Mouse (Mus musculus): ENCODE measurements around the gene Tmem116. TPM values are rescaled to one million over a fixed set of nuclear protein-coding genes. Genes with fewer than 3 reads are reported as not detected.

The Tmem116 gene
- polyA plus RNA-seq, 1 experiment from 2014 or later: 0.45 TPM

- no peak for ATAC-seq (replicated peaks; ENCODE audit: insufficient number of reproducible peaks, low FRiP score, low TSS enrichment, low read depth)
- H3K36me3 ChIP-seq (replicated peaks; ENCODE audit: control insufficient read depth, insufficient read depth, low read depth, low read length): peaks cover 23% of the 10 kb centered on the region
- no peak overlapping the region for H3K4me3 ChIP-seq (ENCODE audit: low read depth, low read length)
- no peaks in the 10 kb centered on the region for H3K9me3 ChIP-seq (replicated peaks; ENCODE audit: control insufficient read depth, low read length)
- 88% methylated on average over 7 of the region's 7 CpGs for WGBS
- H3K9ac ChIP-seq (replicated peaks; ENCODE audit: low read length): no peak overlapping the region
- H3K27me3 ChIP-seq (ENCODE audit: control insufficient read depth, insufficient read depth, low read length): no peaks in the 10 kb centered on the region
- H3K27ac ChIP-seq (replicated peaks; ENCODE audit: low read depth, low read length): no peak overlapping the region
- H3K4me1 ChIP-seq (ENCODE audit: control insufficient read depth, insufficient read depth, low read length): no peaks in the 10 kb centered on the region
- no peak for DNase-seq (ENCODE audit: low spot score)
- no peak overlapping the region for H3K4me2 ChIP-seq (ENCODE audit: low read depth, low read length)
These were observed 74.8 kb downstream of the Tmem116 start for GRCm38 (mm10) chr5:121526526-121526925.

- no peaks in the 10 kb centered on the region for H3K27me3 ChIP-seq (ENCODE audit: control insufficient read depth, insufficient read depth, low read length)
- WGBS: 83% methylated on average over 8 of the region's 8 CpGs
- DNase-seq (ENCODE audit: low spot score): no peak
These were observed 75.3 kb downstream of the Tmem116 start for GRCm38 (mm10) chr5:121526961-121527360.

GRCm38 (mm10) chr5:121534521-121534920, 82.8 kb downstream of the Tmem116 start:
- WGBS: 89% methylated on average over 5 of the region's 5 CpGs
- H3K36me3 ChIP-seq (replicated peaks; ENCODE audit: control insufficient read depth, insufficient read depth, low read depth, low read length): peaks cover 11% of the 10 kb centered on the region
- peak; percentile 9 for DNase-seq (ENCODE audit: low spot score)

More at GRCm38 (mm10) chr5:121526961-121527360, 75.3 kb downstream of the Tmem116 start:
- Histone ChIP-seq H3K36me3 (replicated peaks; ENCODE audit: control insufficient read depth, insufficient read depth, low read depth, low read length) (peaks cover 25% of the 10 kb centered on the region), H3K9ac (replicated peaks; ENCODE audit: low read length) (no peak overlapping the region), H3K9me3 (replicated peaks; ENCODE audit: control insufficient read depth, low read length) (no peaks in the 10 kb centered on the region), H3K4me3 (ENCODE audit: low read depth, low read length) (no peak overlapping the region), H3K4me2 (ENCODE audit: low read depth, low read length) (no peak overlapping the region), H3K27ac (replicated peaks; ENCODE audit: low read depth, low read length) (no peak overlapping the region), H3K4me1 (ENCODE audit: control insufficient read depth, insufficient read depth, low read length) (no peaks in the 10 kb centered on the region)
- no peak for ATAC-seq (replicated peaks; ENCODE audit: insufficient number of reproducible peaks, low FRiP score, low TSS enrichment, low read depth)

GRCm38 (mm10) chr5:121535116-121535515, 83.4 kb downstream of the Tmem116 start:
- H3K36me3 ChIP-seq (replicated peaks; ENCODE audit: control insufficient read depth, insufficient read depth, low read depth, low read length): peaks cover 9% of the 10 kb centered on the region
- WGBS: 96% methylated on average over 3 of the region's 3 CpGs
- no peaks in the 10 kb centered on the region for H3K27me3 ChIP-seq (ENCODE audit: control insufficient read depth, insufficient read depth, low read length)
- no peak overlapping the region for H3K4me2 ChIP-seq (ENCODE audit: low read depth, low read length)
- H3K27ac ChIP-seq (replicated peaks; ENCODE audit: low read depth, low read length): no peak overlapping the region
- H3K4me3 ChIP-seq (ENCODE audit: low read depth, low read length): no peak overlapping the region
- no peak overlapping the region for H3K9ac ChIP-seq (replicated peaks; ENCODE audit: low read length)
- DNase-seq (ENCODE audit: low spot score) (no peak), ATAC-seq (replicated peaks; ENCODE audit: insufficient number of reproducible peaks, low FRiP score, low TSS enrichment, low read depth) (no peak)
- H3K4me1 ChIP-seq (ENCODE audit: control insufficient read depth, insufficient read depth, low read length): no peaks in the 10 kb centered on the region
- no peaks in the 10 kb centered on the region for H3K9me3 ChIP-seq (replicated peaks; ENCODE audit: control insufficient read depth, low read length)

More at GRCm38 (mm10) chr5:121534521-121534920, 82.8 kb downstream of the Tmem116 start:
- Histone ChIP-seq H3K9ac (replicated peaks; ENCODE audit: low read length) (no peak overlapping the region), H3K4me2 (ENCODE audit: low read depth, low read length) (no peak overlapping the region), H3K9me3 (replicated peaks; ENCODE audit: control insufficient read depth, low read length) (no peaks in the 10 kb centered on the region), H3K27me3 (ENCODE audit: control insufficient read depth, insufficient read depth, low read length) (no peaks in the 10 kb centered on the region), H3K27ac (replicated peaks; ENCODE audit: low read depth, low read length) (no peak overlapping the region), H3K4me1 (ENCODE audit: control insufficient read depth, insufficient read depth, low read length) (no peaks in the 10 kb centered on the region), H3K4me3 (ENCODE audit: low read depth, low read length) (no peak overlapping the region)
- no peak for ATAC-seq (replicated peaks; ENCODE audit: insufficient number of reproducible peaks, low FRiP score, low TSS enrichment, low read depth)

- 69% methylated on average over 7 of the region's 7 CpGs for WGBS
- no peak overlapping the region for H3K4me3 ChIP-seq (ENCODE audit: low read depth, low read length)
These were observed 85.3 kb downstream of the Tmem116 start for GRCm38 (mm10) chr5:121536921-121537555.

GRCm38 (mm10) chr5:121537588-121537987, 85.9 kb downstream of the Tmem116 start:
- ATAC-seq (replicated peaks; ENCODE audit: insufficient number of reproducible peaks, low FRiP score, low TSS enrichment, low read depth) (no peak), DNase-seq (ENCODE audit: low spot score) (no peak)
- Histone ChIP-seq H3K4me1 (ENCODE audit: control insufficient read depth, insufficient read depth, low read length) (no peaks in the 10 kb centered on the region), H3K4me2 (ENCODE audit: low read depth, low read length) (no peak overlapping the region), H3K27me3 (ENCODE audit: control insufficient read depth, insufficient read depth, low read length) (no peaks in the 10 kb centered on the region), H3K4me3 (ENCODE audit: low read depth, low read length) (no peak overlapping the region), H3K27ac (replicated peaks; ENCODE audit: low read depth, low read length) (no peak overlapping the region), H3K9ac (replicated peaks; ENCODE audit: low read length) (no peak overlapping the region), H3K9me3 (replicated peaks; ENCODE audit: control insufficient read depth, low read length) (no peaks in the 10 kb centered on the region), H3K36me3 (replicated peaks; ENCODE audit: control insufficient read depth, insufficient read depth, low read depth, low read length) (no peaks in the 10 kb centered on the region; the same call in 1 of the 2 replicates)
- 87% methylated on average over 2 of the region's 2 CpGs for WGBS

More at GRCm38 (mm10) chr5:121536921-121537555, 85.3 kb downstream of the Tmem116 start:
- DNase-seq (ENCODE audit: low spot score): no peak
- H3K9ac ChIP-seq (replicated peaks; ENCODE audit: low read length): no peak overlapping the region
- H3K27ac ChIP-seq (replicated peaks; ENCODE audit: low read depth, low read length): no peak overlapping the region
- H3K4me1 ChIP-seq (ENCODE audit: control insufficient read depth, insufficient read depth, low read length): no peaks in the 10 kb centered on the region
- H3K27me3 ChIP-seq (ENCODE audit: control insufficient read depth, insufficient read depth, low read length): no peaks in the 10 kb centered on the region
- no peak overlapping the region for H3K4me2 ChIP-seq (ENCODE audit: low read depth, low read length)
- ATAC-seq (replicated peaks; ENCODE audit: insufficient number of reproducible peaks, low FRiP score, low TSS enrichment, low read depth): no peak
- no peaks in the 10 kb centered on the region; the same call in none of the 2 replicates for H3K36me3 ChIP-seq (replicated peaks; ENCODE audit: control insufficient read depth, insufficient read depth, low read depth, low read length)
- H3K9me3 ChIP-seq (replicated peaks; ENCODE audit: control insufficient read depth, low read length): no peaks in the 10 kb centered on the region

GRCm38 (mm10) chr5:121540066-121540465, 88.4 kb downstream of the Tmem116 start:
- no peak overlapping the region for H3K4me3 ChIP-seq (ENCODE audit: low read depth, low read length)
- H3K9ac ChIP-seq (replicated peaks; ENCODE audit: low read length): no peak overlapping the region
- no peak overlapping the region for H3K4me2 ChIP-seq (ENCODE audit: low read depth, low read length)
- DNase-seq (ENCODE audit: low spot score): no peak
- H3K27ac ChIP-seq (replicated peaks; ENCODE audit: low read depth, low read length): no peak overlapping the region
- H3K9me3 ChIP-seq (replicated peaks; ENCODE audit: control insufficient read depth, low read length): no peaks in the 10 kb centered on the region
- H3K36me3 ChIP-seq (replicated peaks; ENCODE audit: control insufficient read depth, insufficient read depth, low read depth, low read length): no peaks in the 10 kb centered on the region; the same call in 1 of the 2 replicates
- 88% methylated on average over 5 of the region's 5 CpGs for WGBS
- H3K27me3 ChIP-seq (ENCODE audit: control insufficient read depth, insufficient read depth, low read length): no peaks in the 10 kb centered on the region
- no peaks in the 10 kb centered on the region for H3K4me1 ChIP-seq (ENCODE audit: control insufficient read depth, insufficient read depth, low read length)
- no peak for ATAC-seq (replicated peaks; ENCODE audit: insufficient number of reproducible peaks, low FRiP score, low TSS enrichment, low read depth)

GRCm38 (mm10) chr5:121541235-121541634, 89.5 kb downstream of the Tmem116 start:
- no peak for ATAC-seq (replicated peaks; ENCODE audit: insufficient number of reproducible peaks, low FRiP score, low TSS enrichment, low read depth)
- no peak overlapping the region for H3K4me2 ChIP-seq (ENCODE audit: low read depth, low read length)
- H3K4me3 ChIP-seq (ENCODE audit: low read depth, low read length): no peak overlapping the region
- DNase-seq (ENCODE audit: low spot score): no peak
- no peak overlapping the region for H3K27ac ChIP-seq (replicated peaks; ENCODE audit: low read depth, low read length)
- 88% methylated on average over 7 of the region's 7 CpGs for WGBS
- no peak overlapping the region for H3K9ac ChIP-seq (replicated peaks; ENCODE audit: low read length)
- no peaks in the 10 kb centered on the region for H3K36me3 ChIP-seq (replicated peaks; ENCODE audit: control insufficient read depth, insufficient read depth, low read depth, low read length)
- H3K4me1 ChIP-seq (ENCODE audit: control insufficient read depth, insufficient read depth, low read length): no peaks in the 10 kb centered on the region
- H3K27me3 ChIP-seq (ENCODE audit: control insufficient read depth, insufficient read depth, low read length): no peaks in the 10 kb centered on the region
- H3K9me3 ChIP-seq (replicated peaks; ENCODE audit: control insufficient read depth, low read length): no peaks in the 10 kb centered on the region

Measured in embryonic facial prominence, embryonic 11.5 days (tissue).